Comparison of ENCODE assay signal across 8 mouse cellular contexts in genomic region chr15:5045560-5046284, GRCm38 (mm10). TPM values are rescaled to one million over a fixed set of nuclear protein-coding genes. Genes with fewer than 3 reads are reported as not detected.
DNase-seq lines count a peak whose midpoint lies in the region; ATAC-seq lines count a peak whose summit lies in the region.

No protein-coding gene starts in this region.

- intact Hi-C loops in gastrocnemius, postnatal 14 days (cut with DNase I; ENCODE audit: low total_unique reads), result no loop called here

- WGBS in kidney, embryonic 14.5 days, result 52% methylated on average over 11 of the region's 11 CpGs
- 46% methylated on average over 11 of the region's 11 CpGs for WGBS in midbrain, embryonic 14.5 days

- H3K27me3 ChIP-seq in kidney, embryonic 14.5 days (ENCODE audit: control insufficient read depth, insufficient read depth, low read length), result no peaks in the 10 kb centered on the region
- no peaks in the 10 kb centered on the region for H3K27me3 ChIP-seq in midbrain, embryonic 14.5 days (ENCODE audit: control insufficient read depth, insufficient read depth, low read length)

- H3K4me2 ChIP-seq in kidney, embryonic 14.5 days (replicated peaks; ENCODE audit: low read depth, low read length), result no peak overlapping the region
- peak overlapping the region; percentile 15; the same call in 1 of the 2 replicates for H3K4me2 ChIP-seq in midbrain, embryonic 14.5 days (ENCODE audit: low read length)

- H3K9me3 ChIP-seq in kidney, embryonic 14.5 days (ENCODE audit: control insufficient read depth, low read length), result no peaks in the 10 kb centered on the region
- H3K9me3 ChIP-seq in midbrain, embryonic 14.5 days (ENCODE audit: control insufficient read depth, low read length), result no peaks in the 10 kb centered on the region

- no peak for DNase-seq in kidney, postnatal 36 days
- peak; percentile 64 for DNase-seq in R1 (ENCODE audit: low read depth, low spot score)
- DNase-seq in heart, postnatal 4 days, result peak; percentile 12
- DNase-seq in midbrain, embryonic 14.5 days, result peak; percentile 70
- no peak for DNase-seq in gastrocnemius, postnatal 14 days
- no peak for DNase-seq in spleen, postnatal 36 days (ENCODE audit: low spot score in 2 of 2)
- no peak for DNase-seq in thymus, postnatal 4 days

- no peak overlapping the region for H3K27ac ChIP-seq in kidney, embryonic 14.5 days (ENCODE audit: low read depth, low read length)
- 0 out of 2 replicates have a peak overlapping the region, but pooled peaks have one; percentile 45 for H3K27ac ChIP-seq in midbrain, embryonic 14.5 days (replicated peaks; ENCODE audit: low read depth, low read length)

- no peak overlapping the region for H3K4me3 ChIP-seq in kidney, embryonic 14.5 days (ENCODE audit: low read length)
- H3K4me3 ChIP-seq in midbrain, embryonic 14.5 days (replicated peaks; ENCODE audit: low read depth, low read length), result no peak overlapping the region

- no peak overlapping the region for H3K9ac ChIP-seq in kidney, embryonic 14.5 days (ENCODE audit: low read depth, low read length)
- no peak overlapping the region for H3K9ac ChIP-seq in midbrain, embryonic 14.5 days (replicated peaks; ENCODE audit: low read length)

- no peaks in the 10 kb centered on the region for H3K36me3 ChIP-seq in kidney, embryonic 14.5 days (ENCODE audit: control insufficient read depth, insufficient read depth, low read length)
- H3K36me3 ChIP-seq in midbrain, embryonic 14.5 days (ENCODE audit: control insufficient read depth, insufficient read depth, low read length), result no peaks in the 10 kb centered on the region

- no peaks in the 10 kb centered on the region for H3K4me1 ChIP-seq in kidney, embryonic 14.5 days (ENCODE audit: control insufficient read depth, insufficient read depth, low read length)
- no peaks in the 10 kb centered on the region for H3K4me1 ChIP-seq in midbrain, embryonic 14.5 days (ENCODE audit: control insufficient read depth, insufficient read depth, low read length)

- 0 out of 2 replicates have a peak, but pooled peaks have one; percentile 46 for ATAC-seq in kidney, embryonic 14.5 days (ENCODE audit: low FRiP score, low TSS enrichment)
- no peak for ATAC-seq in midbrain, embryonic 14.5 days (ENCODE audit: low FRiP score, low TSS enrichment)

RNA-seq across cellular contexts. Expression of gene C7, which starts 17.8 kb away (rescaled TPM):
- 0.09 TPM in 2 replicates for polyA plus RNA-seq in kidney, embryonic 14.5 days (2014; fragmentation: Nextera tagmentation; extraction: Ambion mirVana)
- under 1 TPM; 0.10 to 0.32 TPM for total RNA-seq in heart, postnatal 4 days (2021)
- polyA plus RNA-seq in midbrain, embryonic 14.5 days (2014; fragmentation: Nextera tagmentation; extraction: Ambion mirVana), result 0.13 and 0.16 TPM in 2 replicates
- total RNA-seq in gastrocnemius, postnatal 14 days (2021), result under 1 TPM; 0.16 TPM

Comparison
In these comparisons a context has a peak if more than half of its experiments do, and no peak if none do; other contexts are left out.
1. DNase-seq: peak in R1 (single experiment), heart, postnatal 4 days (single experiment) and midbrain, embryonic 14.5 days (single experiment); none in kidney, postnatal 36 days (0 of 2), gastrocnemius, postnatal 14 days (single experiment), spleen, postnatal 36 days (0 of 2) and thymus, postnatal 4 days (single experiment).